Mouse (Mus musculus) midbrain, embryonic 12.5 days (tissue): ENCODE data around the gene Suds3. TPM values are rescaled to one million over a fixed set of nuclear protein-coding genes. Genes with fewer than 3 reads are reported as not detected.

Source experiments
- ATAC-seq: fragments of 200-750 bp; cut with Nextera tagmentation; 2 replicates; pipeline ENCODE4 v1.8.0; 2017; ENCODE audit warnings: low read depth, moderate TSS enrichment, moderate library complexity; ENCODE audit not compliant: low FRiP score
- H3K27ac ChIP-seq: fragments of 300-500 bp; sonication (generic); replicated peaks from 2 replicates; pipeline ENCODE4 v1.5.1; 2016; ENCODE audit warnings: mild to moderate bottlenecking
- H3K27me3 ChIP-seq: fragments of 300-500 bp; sonication (generic); 2 replicates; pipeline ENCODE4 v1.6.1; 2016; ENCODE audit warnings: mild to moderate bottlenecking
- H3K36me3 ChIP-seq: fragments of 300-500 bp; sonication (generic); 2 replicates; pipeline ENCODE4 v1.6.1; 2016
- H3K4me1 ChIP-seq: fragments of 300-500 bp; sonication (generic); 2 replicates; pipeline ENCODE4 v1.6.1; 2016
- H3K4me2 ChIP-seq: fragments of 300-500 bp; sonication (generic); replicated peaks from 2 replicates; pipeline ENCODE4 v1.6.1; 2016; ENCODE audit warnings: mild to moderate bottlenecking, moderate library complexity
- H3K4me3 ChIP-seq: fragments of 300-500 bp; sonication (generic); 2 replicates; pipeline ENCODE4 v1.5.1; 2016; ENCODE audit warnings: mild to moderate bottlenecking
- H3K9ac ChIP-seq: fragments of 300-500 bp; sonication (generic); replicated peaks from 2 replicates; pipeline ENCODE4 v1.6.1; 2016; ENCODE audit warnings: mild to moderate bottlenecking, moderate library complexity
- H3K9me3 ChIP-seq: fragments of 300-500 bp; sonication (generic); 2 replicates; pipeline ENCODE4 v1.6.1; 2016; ENCODE audit warnings: mild to moderate bottlenecking
- WGBS: fragments of 180-500 bp; shearing (Covaris S2); methylation state at CpG from one replicate; pipeline ENCODE4 v1.1.7; 2016; 5-methylcytosine and 5-hydroxymethylcytosine counted together
- polyA plus RNA-seq: library from polyadenylated mRNA; unstranded; fragments of >200 nt; fragmentation: Nextera tagmentation; extraction: Ambion mirVana; gene quantifications from 2 replicates; pipeline ENCODE4 v1.2.1, GENCODE M21; 2016

Gene Suds3
- polyA plus RNA-seq, 1 experiment from 2014 or later: 118 TPM

DNA sequence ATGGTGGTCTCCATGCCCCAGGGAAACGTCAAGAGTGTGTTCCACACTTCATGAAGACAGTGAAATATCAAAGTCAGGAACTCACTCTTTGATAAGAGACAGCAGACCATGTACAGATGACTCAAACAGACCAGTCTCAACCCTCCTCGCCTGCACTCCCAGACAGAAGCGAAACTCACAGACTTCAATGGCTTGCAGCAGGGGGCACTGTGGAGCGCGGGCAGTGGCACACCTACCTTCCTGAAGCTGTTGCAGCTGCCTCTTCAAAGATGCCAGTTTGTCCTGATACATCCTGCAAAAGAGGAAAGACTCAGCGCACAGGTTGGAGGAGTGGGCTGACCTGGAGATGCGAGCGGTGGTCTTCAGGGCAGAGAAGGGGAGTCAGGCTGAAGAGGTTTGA, 6.4 kb downstream of the Suds3 start:
- Histone ChIP-seq H3K4me1 (0 out of 2 replicates have a peak, but pooled peaks cover 5% of the 10 kb centered on the region), H3K27ac (no peak overlapping the region), H3K4me2 (no peak overlapping the region), H3K9ac (no peak overlapping the region), H3K36me3 (peaks cover 90% of the 10 kb centered on the region), H3K27me3 (no peaks in the 10 kb centered on the region), H3K9me3 (no peaks in the 10 kb centered on the region), H3K4me3 (no peak overlapping the region)
- no peak for ATAC-seq
- 90% methylated on average over 8 of the region's 8 CpGs for WGBS

- Histone ChIP-seq H3K27ac (no peak overlapping the region), H3K9ac (no peak overlapping the region), H3K9me3 (no peaks in the 10 kb centered on the region), H3K36me3 (peaks cover 98% of the 10 kb centered on the region), H3K4me2 (no peak overlapping the region), H3K27me3 (no peaks in the 10 kb centered on the region), H3K4me1 (no peaks in the 10 kb centered on the region), H3K4me3 (no peak overlapping the region)
- ATAC-seq: no peak
- 97% methylated on average over 13 of the region's 13 CpGs for WGBS
These were observed 7.2 kb downstream of the Suds3 start for GRCm38 (mm10) chr5:117108731-117109130.

DNA sequence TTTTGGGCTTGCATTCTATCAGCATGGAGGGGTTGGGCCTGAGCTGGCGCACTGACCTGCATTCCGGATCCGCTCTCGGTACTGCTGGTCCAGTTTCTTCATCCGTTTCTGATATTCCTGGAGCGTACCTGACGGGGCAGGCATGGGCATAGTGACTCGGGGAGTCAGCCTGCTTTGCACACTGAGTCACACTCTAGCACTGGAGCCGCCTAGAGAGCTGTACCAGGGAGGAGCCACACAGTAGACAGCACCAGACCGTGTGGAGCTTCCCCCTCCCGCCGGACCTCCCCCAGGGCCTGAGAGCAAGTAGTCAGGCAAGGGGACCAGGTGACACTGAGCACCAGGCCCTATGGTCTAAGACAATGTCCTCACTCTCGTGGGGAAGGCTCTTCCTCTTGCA, 7.6 kb downstream of the Suds3 start:
- Histone ChIP-seq H3K36me3 (peaks cover 98% of the 10 kb centered on the region), H3K9ac (no peak overlapping the region), H3K4me3 (no peak overlapping the region), H3K9me3 (no peaks in the 10 kb centered on the region), H3K27me3 (no peaks in the 10 kb centered on the region), H3K27ac (no peak overlapping the region), H3K4me2 (no peak overlapping the region), H3K4me1 (no peaks in the 10 kb centered on the region)
- WGBS: 96% methylated on average over 13 of the region's 13 CpGs
- ATAC-seq: no peak

DNA sequence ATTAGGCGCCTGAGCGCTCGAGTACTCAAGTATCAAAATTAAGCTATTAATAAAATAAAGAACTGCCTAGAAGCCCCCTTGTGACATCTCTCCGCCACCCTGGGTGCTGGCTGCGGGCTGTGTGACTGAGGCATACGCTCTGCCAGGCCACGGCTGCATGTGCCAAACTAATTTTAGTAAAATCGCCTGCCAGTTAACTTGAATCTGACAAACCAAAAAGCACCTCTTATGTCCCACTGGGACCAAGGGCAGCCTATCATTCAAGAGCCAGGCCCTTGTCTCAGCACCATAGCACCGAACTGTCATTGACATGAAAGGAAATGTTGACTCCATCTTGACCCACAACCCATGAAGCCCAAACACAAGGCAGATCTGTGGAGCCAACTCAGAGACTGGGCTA, 10.2 kb downstream of the Suds3 start:
- no peak for ATAC-seq

DNA sequence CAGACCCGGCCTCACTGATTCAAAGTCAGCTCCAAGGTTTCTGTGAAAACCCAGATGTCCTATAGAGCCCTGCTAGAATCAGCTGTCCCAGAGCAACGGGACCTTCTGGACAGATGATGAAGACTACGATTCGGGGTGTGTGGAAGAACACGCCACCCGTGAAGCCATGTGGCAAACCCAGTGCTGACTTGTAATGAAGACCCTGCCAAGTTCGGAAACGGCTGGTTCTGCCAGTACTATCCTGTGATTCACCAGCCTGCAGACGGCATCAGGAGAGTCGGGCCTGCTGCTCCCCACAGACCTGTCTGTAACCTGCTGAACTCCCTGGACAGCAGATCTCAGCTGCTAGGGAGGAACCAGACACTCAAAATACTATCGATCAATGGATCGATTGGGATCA, 11.6 kb downstream of the Suds3 start:
- Histone ChIP-seq H3K4me2 (no peak overlapping the region), H3K9ac (no peak overlapping the region), H3K27me3 (no peaks in the 10 kb centered on the region), H3K27ac (no peak overlapping the region), H3K9me3 (no peaks in the 10 kb centered on the region), H3K4me3 (no peak overlapping the region), H3K36me3 (peaks cover 99% of the 10 kb centered on the region), H3K4me1 (no peaks in the 10 kb centered on the region)
- no peak for ATAC-seq
- 94% methylated on average over 12 of the region's 12 CpGs for WGBS

More for the DNA sequence above, 10.2 kb downstream of the Suds3 start:
- Histone ChIP-seq H3K9me3 (no peaks in the 10 kb centered on the region), H3K9ac (no peak overlapping the region), H3K4me1 (no peaks in the 10 kb centered on the region), H3K36me3 (peaks cover 98% of the 10 kb centered on the region), H3K27me3 (no peaks in the 10 kb centered on the region), H3K27ac (no peak overlapping the region), H3K4me2 (no peak overlapping the region), H3K4me3 (no peak overlapping the region)
- 87% methylated on average over 9 of the region's 9 CpGs for WGBS

DNA sequence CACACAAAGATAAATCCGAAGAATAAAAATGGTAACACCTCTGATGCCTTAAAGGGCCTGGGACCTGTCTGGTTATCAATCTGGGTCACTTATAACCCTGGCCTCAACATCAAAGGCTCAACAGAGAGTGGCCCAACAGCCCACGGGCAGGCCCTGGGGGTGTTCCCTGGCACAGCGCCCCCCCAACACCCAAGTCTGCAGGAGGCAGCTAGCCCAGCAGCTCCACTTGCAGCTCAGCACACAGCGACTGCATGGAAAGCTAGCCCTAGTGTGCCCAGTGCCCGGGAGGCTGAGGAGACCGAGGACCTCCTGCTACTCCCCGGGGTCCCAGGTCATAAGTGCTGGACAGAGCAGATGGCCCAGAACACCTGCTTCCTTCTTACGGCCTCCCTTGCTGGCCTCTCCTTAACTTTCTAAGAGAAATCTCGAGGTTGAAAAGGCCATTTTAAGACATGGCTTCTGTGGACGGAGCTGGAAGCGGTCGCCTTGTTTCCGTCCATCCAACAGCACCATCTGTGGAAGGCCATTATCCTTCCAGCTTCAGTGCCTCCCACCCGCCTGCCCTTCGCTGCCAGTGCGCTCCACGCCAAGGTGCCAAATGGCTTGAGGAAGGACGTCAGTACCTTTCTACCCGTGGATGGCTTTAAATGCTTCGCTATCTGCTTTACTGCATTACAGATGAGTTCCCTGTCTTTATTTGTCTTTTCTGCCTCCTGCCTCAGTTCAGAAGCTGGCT, 12.6 kb downstream of the Suds3 start:
- H3K9me3 ChIP-seq: no peaks in the 10 kb centered on the region

DNA sequence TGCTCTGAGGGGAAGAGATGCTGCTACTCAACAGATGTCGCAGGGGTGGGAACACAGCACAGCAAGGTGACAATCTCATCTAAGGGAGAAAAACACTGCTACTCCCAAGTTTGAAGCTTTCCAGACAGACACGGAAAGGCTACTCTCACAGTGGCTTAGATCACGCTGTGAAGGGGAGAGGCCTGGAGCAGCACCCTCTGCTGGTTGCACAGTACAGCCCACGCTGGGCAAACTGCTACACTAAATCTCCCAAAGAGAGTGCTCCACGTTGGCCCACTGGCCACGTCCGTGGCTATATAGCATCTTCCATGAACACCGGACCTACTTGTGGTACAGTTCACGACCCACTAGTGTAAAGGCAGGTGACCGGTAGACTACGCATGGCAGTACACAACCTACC, 16.2 kb downstream of the Suds3 start:
- no peak overlapping the region for H3K9ac ChIP-seq
- no peak for ATAC-seq
- H3K4me3 ChIP-seq: no peak overlapping the region
- 88% methylated on average over 11 of the region's 11 CpGs for WGBS
- peaks cover 77% of the 10 kb centered on the region for H3K36me3 ChIP-seq
- no peaks in the 10 kb centered on the region for H3K27me3 ChIP-seq
- no peaks in the 10 kb centered on the region for H3K4me1 ChIP-seq
- no peak overlapping the region for H3K4me2 ChIP-seq
- H3K27ac ChIP-seq: no peak overlapping the region
- H3K9me3 ChIP-seq: no peaks in the 10 kb centered on the region

More for the DNA sequence above, 12.6 kb downstream of the Suds3 start:
- Histone ChIP-seq H3K36me3 (peaks cover 99% of the 10 kb centered on the region), H3K9ac (no peak overlapping the region), H3K27me3 (no peaks in the 10 kb centered on the region), H3K27ac (no peak overlapping the region), H3K4me2 (no peak overlapping the region), H3K4me3 (no peak overlapping the region), H3K4me1 (no peaks in the 10 kb centered on the region)
- 97% methylated on average over 20 of the region's 20 CpGs for WGBS
- no peak for ATAC-seq

GRCm38 (mm10) chr5:117099008-117099407, 16.9 kb downstream of the Suds3 start:
- Histone ChIP-seq H3K36me3 (peaks cover 76% of the 10 kb centered on the region), H3K9me3 (no peaks in the 10 kb centered on the region), H3K9ac (no peak overlapping the region), H3K4me2 (no peak overlapping the region), H3K4me3 (no peak overlapping the region), H3K27me3 (no peaks in the 10 kb centered on the region), H3K27ac (no peak overlapping the region), H3K4me1 (no peaks in the 10 kb centered on the region)
- ATAC-seq: no peak
- 83% methylated on average over 5 of the region's 5 CpGs for WGBS

DNA sequence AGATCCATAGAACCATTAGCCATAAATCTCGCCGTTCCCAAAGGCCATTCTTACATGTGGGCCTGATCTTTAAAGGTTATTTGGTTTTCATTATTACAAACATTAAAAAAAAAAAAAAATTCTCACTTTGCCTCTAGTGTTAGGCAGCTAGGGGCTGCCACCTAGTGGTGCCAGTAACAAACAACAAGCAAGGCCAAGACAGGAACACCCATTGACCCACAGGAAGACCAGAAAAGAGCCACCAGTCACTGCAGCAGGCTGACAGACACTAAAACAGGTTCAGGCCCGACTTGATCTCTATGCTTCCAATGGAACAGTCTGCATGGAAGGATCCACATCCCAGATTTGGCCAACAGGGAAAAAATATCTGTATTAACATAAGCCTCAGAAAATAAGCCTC, 19.2 kb downstream of the Suds3 start:
- H3K4me1 ChIP-seq: no peaks in the 10 kb centered on the region
- H3K4me2 ChIP-seq: no peak overlapping the region
- H3K9me3 ChIP-seq: no peaks in the 10 kb centered on the region
- H3K4me3 ChIP-seq: no peak overlapping the region
- no peak for ATAC-seq
- no peaks in the 10 kb centered on the region for H3K27me3 ChIP-seq
- H3K36me3 ChIP-seq: peaks cover 76% of the 10 kb centered on the region
- WGBS: 63% methylated on average over 3 of the region's 3 CpGs
- H3K27ac ChIP-seq: no peak overlapping the region
- no peak overlapping the region for H3K9ac ChIP-seq

DNA sequence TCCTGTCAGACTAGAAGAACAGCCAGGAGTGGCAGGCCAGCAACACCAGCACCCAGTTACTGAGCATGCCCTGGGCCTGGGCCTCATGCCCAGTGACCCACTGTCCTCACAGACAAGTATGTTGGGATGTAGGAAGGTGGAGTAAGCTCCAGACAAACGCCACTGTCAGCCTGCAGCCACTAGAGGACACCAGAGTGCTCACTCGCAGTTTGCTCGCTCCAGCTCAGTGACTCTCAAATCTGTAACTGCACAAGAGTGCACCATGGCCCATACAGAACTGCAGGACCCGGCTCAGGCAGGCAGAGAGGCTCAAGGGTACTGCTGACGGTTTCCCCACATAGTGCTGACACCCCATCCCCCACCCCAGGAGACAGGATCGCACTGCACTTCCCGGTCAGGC, 21.5 kb downstream of the Suds3 start:
- WGBS: 44% methylated on average over 7 of the region's 7 CpGs
- H3K4me1 ChIP-seq: no peaks in the 10 kb centered on the region
- H3K9me3 ChIP-seq: no peaks in the 10 kb centered on the region
- ATAC-seq: 0 out of 2 replicates have a peak, but pooled peaks have one; percentile 27
- peaks cover 64% of the 10 kb centered on the region for H3K36me3 ChIP-seq
- no peaks in the 10 kb centered on the region for H3K27me3 ChIP-seq
- no peak overlapping the region for H3K27ac ChIP-seq
- H3K4me2 ChIP-seq: no peak overlapping the region
- no peak overlapping the region for H3K9ac ChIP-seq
- H3K4me3 ChIP-seq: no peak overlapping the region

DNA sequence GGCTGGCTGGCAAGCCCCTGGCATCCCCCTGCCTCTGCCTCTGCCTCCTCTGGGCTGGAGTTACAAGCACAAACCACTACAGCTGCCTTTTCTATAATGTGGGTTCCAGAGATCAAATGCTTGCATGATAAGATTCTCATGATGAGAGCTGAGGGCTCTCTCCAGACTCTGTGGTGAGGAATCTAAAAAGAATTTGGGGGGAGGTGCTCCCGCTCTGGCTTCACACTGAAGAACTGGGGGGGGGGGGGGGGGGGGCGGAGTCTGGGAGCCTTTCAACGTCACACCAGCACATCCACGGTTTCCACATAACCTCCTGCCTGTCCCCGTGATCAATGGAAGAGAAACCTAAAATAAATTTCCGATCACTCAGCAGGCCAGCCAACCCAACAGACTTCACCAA, 26.1 kb downstream of the Suds3 start:
- H3K4me3 ChIP-seq: no peak overlapping the region
- ATAC-seq: no peak
- H3K4me1 ChIP-seq: peaks cover 9% of the 10 kb centered on the region
- peaks cover 39% of the 10 kb centered on the region for H3K36me3 ChIP-seq
- peaks cover 16% of the 10 kb centered on the region for H3K27me3 ChIP-seq
- H3K27ac ChIP-seq: no peak overlapping the region
- H3K9ac ChIP-seq: no peak overlapping the region
- WGBS: 43% methylated on average over 5 of the region's 6 CpGs
- H3K4me2 ChIP-seq: no peak overlapping the region
- H3K9me3 ChIP-seq: no peaks in the 10 kb centered on the region

DNA sequence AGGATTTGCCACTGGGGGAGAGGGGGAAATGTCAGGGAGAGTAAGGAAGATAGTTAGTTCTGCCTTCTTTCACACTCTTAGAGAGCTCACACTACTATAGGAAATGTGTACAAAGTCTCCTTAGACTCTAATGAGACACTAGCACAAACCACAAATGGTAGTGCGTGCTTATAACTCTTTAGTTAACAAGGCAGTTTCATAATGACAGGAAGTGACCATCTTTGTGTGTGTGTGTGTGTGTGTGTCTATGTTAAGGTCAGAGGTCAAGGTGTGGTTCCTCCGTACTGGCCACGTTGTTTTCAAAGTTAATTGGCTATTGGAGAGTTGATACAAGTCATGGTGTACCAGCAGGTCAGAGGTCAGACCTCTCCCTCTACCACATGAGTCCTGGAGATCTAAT, 26.8 kb downstream of the Suds3 start:
- Histone ChIP-seq H3K4me3 (no peak overlapping the region), H3K27me3 (peaks cover 16% of the 10 kb centered on the region), H3K9me3 (no peaks in the 10 kb centered on the region), H3K27ac (no peak overlapping the region), H3K9ac (no peak overlapping the region), H3K4me2 (no peak overlapping the region), H3K4me1 (peaks cover 9% of the 10 kb centered on the region), H3K36me3 (peaks cover 34% of the 10 kb centered on the region)
- ATAC-seq: no peak
- 63% methylated on average over 3 of the region's 3 CpGs for WGBS

DNA sequence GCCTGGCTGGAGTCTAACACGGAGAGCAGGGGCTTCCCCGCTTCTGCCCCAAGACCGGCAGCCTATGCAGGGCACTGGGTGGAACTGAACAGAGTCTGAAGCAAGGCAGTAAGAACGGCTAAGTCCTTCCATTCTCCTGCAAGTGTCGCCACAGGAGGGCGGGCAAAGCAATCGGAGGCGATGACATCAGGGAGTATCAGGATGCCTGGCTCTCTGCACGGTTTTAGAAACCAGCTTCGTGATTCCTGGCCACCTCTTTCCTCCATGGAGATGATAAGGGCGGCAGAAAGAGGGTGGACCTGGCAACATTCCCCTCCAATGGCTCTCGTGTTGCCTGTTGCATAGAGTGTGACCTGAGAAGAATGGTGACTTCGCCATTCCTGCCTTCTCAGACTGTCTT, 28.2 kb downstream of the Suds3 start:
- 0 out of 2 replicates have a peak overlapping the region, but pooled peaks have one; percentile 11 for H3K4me3 ChIP-seq
- H3K4me1 ChIP-seq: peaks cover 9% of the 10 kb centered on the region
- 3% methylated on average over 13 of the region's 13 CpGs for WGBS
- no peak overlapping the region for H3K9ac ChIP-seq
- no peak overlapping the region for H3K27ac ChIP-seq
- ATAC-seq: no peak
- peaks cover 16% of the 10 kb centered on the region for H3K27me3 ChIP-seq
- H3K36me3 ChIP-seq: peaks cover 20% of the 10 kb centered on the region
- peak overlapping the region; percentile 42 for H3K4me2 ChIP-seq
- no peaks in the 10 kb centered on the region for H3K9me3 ChIP-seq
